Mouse (Mus musculus): ENCODE measurements around the gene Tln2. TPM values are rescaled to one million over a fixed set of nuclear protein-coding genes. Genes with fewer than 3 reads are reported as not detected.

The Tln2 gene
- total and polyA plus RNA-seq, 2 experiments from 2014 or later: 31.3 to 45.9 TPM

DNA sequence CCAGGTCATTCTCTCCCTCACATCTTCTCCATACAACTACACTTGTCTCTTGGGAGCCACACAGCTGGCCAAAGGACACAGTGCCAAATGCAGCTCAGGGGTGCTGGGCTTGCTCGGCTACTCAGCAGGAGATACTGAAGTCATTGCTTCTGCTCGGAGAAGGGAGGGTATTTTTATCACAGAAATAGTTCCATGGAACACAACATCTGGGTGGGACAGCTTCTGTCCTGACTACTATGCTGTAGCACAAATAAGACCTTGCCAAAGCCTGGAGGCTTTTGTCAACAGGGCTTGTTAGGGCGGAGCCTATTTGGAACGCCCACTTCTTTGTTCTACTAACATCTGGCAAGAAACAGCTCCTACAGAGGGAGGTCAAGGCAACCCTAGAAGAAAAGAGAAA, 10.2 kb downstream of the Tln2 start:
- no peak for TF ChIP-seq CTCF (IDR thresholded peaks at IDR 0.05; ENCODE audit: low read depth)
- no peak overlapping the region for H3K4me3 ChIP-seq (ENCODE audit: low read depth, low read length)
- no peaks in the 10 kb centered on the region for H3K9me3 ChIP-seq (ENCODE audit: low read length)
- no peak for DNase-seq
- H3K27me3 ChIP-seq (ENCODE audit: insufficient read depth, low read length): no peaks in the 10 kb centered on the region
- ATAC-seq: no peak
- H3K4me2 ChIP-seq (ENCODE audit: low read depth): no peak overlapping the region
- H3K36me3 ChIP-seq (ENCODE audit: insufficient read depth): no peaks in the 10 kb centered on the region
- H3K9ac ChIP-seq: no peak overlapping the region
- H3K27ac ChIP-seq (ENCODE audit: low read depth, low read length): no peak overlapping the region
- WGBS: 36% methylated on average over 4 of the region's 4 CpGs
- no peaks in the 10 kb centered on the region for H3K4me1 ChIP-seq (ENCODE audit: insufficient read depth)

DNA sequence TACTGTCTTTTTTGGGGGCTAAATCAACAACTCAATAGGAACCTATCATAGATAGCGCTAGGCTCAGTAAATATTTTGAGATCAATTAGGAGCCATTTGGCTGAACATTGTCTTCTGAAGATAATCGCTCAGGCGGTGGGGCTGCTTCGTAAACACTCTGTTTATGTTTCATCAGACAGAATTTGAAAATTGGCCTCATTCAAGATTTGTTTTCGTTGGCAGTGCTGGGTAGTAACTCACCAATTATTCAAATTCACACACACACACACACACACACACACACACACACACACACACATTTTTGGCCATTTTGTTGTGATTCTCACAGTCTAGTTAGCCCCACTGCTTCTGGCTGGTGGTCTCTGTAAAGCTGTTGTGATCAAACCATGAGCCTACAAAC, 12.9 kb downstream of the Tln2 start:
- 48% methylated on average over 5 of the region's 5 CpGs for WGBS
- H3K9me3 ChIP-seq (ENCODE audit: low read length): no peaks in the 10 kb centered on the region
- no peak overlapping the region for H3K4me2 ChIP-seq (ENCODE audit: low read depth)
- ATAC-seq (peak; percentile 71), DNase-seq (peak; percentile 61)
- no peaks in the 10 kb centered on the region for H3K4me1 ChIP-seq (ENCODE audit: insufficient read depth)
- no peak for TF ChIP-seq CTCF (IDR thresholded peaks at IDR 0.05; ENCODE audit: low read depth)
- H3K4me3 ChIP-seq (ENCODE audit: low read depth, low read length): no peak overlapping the region
- H3K27me3 ChIP-seq (ENCODE audit: insufficient read depth, low read length): no peaks in the 10 kb centered on the region
- no peaks in the 10 kb centered on the region for H3K36me3 ChIP-seq (ENCODE audit: insufficient read depth)
- no peak overlapping the region for H3K27ac ChIP-seq (ENCODE audit: low read depth, low read length)
- H3K9ac ChIP-seq: no peak overlapping the region

DNA sequence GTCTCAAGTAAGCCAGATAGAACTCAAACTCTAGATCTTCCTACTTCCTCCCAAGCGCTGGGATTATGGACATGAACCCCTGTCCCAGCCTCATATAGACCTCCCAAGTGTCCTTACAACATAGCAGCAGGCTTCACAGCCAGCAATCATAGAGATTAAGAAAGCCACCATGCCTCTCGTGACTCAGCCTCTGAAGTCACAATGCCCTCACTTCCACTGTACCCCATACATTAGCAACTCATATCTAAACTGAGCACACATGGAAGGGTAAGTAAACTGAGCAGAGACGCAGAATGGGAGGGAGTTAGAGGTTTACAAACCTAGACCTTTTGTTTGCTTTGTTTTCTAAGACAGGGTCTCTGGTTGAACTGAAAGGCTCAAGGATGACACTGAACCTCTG, 13.7 kb downstream of the Tln2 start:
- H3K9me3 ChIP-seq (ENCODE audit: low read length): no peaks in the 10 kb centered on the region
- no peak overlapping the region for H3K9ac ChIP-seq
- no peaks in the 10 kb centered on the region for H3K27me3 ChIP-seq (ENCODE audit: insufficient read depth, low read length)
- H3K4me1 ChIP-seq (ENCODE audit: insufficient read depth): no peaks in the 10 kb centered on the region
- no peak for ATAC-seq
- WGBS: 92% methylated on average over 3 of the region's 3 CpGs
- no peaks in the 10 kb centered on the region for H3K36me3 ChIP-seq (ENCODE audit: insufficient read depth)
- H3K4me3 ChIP-seq (ENCODE audit: low read depth, low read length): no peak overlapping the region
- no peak for DNase-seq
- no peak overlapping the region for H3K27ac ChIP-seq (ENCODE audit: low read depth, low read length)
- no peak for TF ChIP-seq CTCF (IDR thresholded peaks at IDR 0.05; ENCODE audit: low read depth)
- no peak overlapping the region for H3K4me2 ChIP-seq (ENCODE audit: low read depth)

DNA sequence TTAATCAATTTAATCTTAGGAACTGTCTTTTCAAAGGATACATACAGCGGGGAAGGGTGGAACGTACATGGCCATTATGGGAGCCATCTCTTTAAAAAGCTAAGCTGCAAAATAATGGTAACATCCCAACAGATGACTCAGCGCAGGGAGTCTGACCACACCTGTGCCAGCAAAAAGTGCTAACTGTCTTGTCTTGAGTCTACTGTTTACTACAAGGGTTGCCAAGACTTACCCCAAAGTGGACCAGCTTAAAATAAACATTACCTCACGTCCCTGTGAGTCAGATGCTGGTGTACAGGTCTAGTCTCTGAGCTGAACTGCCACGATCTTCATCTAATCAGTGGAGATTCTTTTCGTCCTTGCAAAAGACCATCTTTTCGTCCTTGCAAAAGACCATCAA, 14.7 kb downstream of the Tln2 start:
- Histone ChIP-seq H3K4me2 (ENCODE audit: low read depth) (no peak overlapping the region), H3K4me3 (ENCODE audit: low read depth, low read length) (no peak overlapping the region), H3K4me1 (ENCODE audit: insufficient read depth) (no peaks in the 10 kb centered on the region), H3K9me3 (ENCODE audit: low read length) (no peaks in the 10 kb centered on the region), H3K36me3 (ENCODE audit: insufficient read depth) (no peaks in the 10 kb centered on the region), H3K27me3 (ENCODE audit: insufficient read depth, low read length) (no peaks in the 10 kb centered on the region), H3K9ac (no peak overlapping the region), H3K27ac (ENCODE audit: low read depth, low read length) (no peak overlapping the region)
- no peak for TF ChIP-seq CTCF (IDR thresholded peaks at IDR 0.05; ENCODE audit: low read depth)
- ATAC-seq (no peak), DNase-seq (no peak)
- WGBS: 91% methylated on average over 7 of the region's 7 CpGs

DNA sequence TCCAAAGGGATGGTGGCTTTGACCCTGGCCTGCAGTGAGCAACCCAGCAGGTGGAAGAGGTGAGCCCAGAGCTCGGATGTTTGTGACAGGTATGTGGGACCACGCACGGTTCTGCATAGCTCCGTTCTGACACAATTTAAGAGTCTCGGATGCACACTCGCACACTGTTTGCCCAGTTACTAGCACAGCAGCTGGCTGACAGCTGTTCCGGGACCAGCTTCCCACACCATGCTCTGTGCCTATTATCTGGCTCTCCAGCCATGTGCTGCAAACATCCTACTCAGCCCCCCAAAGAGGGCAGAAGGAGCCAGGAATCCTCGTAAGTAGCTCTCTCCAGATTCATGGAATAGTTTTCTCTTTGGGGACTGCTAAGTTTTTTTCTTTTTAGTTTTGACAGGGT, 17.6 kb downstream of the Tln2 start:
- Histone ChIP-seq H3K9me3 (ENCODE audit: low read length) (no peaks in the 10 kb centered on the region), H3K4me2 (ENCODE audit: low read depth) (no peak overlapping the region), H3K27ac (ENCODE audit: low read depth, low read length) (no peak overlapping the region), H3K4me1 (ENCODE audit: insufficient read depth) (no peaks in the 10 kb centered on the region), H3K9ac (no peak overlapping the region), H3K4me3 (ENCODE audit: low read depth, low read length) (no peak overlapping the region), H3K36me3 (ENCODE audit: insufficient read depth) (no peaks in the 10 kb centered on the region), H3K27me3 (ENCODE audit: insufficient read depth, low read length) (no peaks in the 10 kb centered on the region)
- DNase-seq (no peak), ATAC-seq (no peak)
- no peak for TF ChIP-seq CTCF (IDR thresholded peaks at IDR 0.05; ENCODE audit: low read depth)
- 83% methylated on average over 8 of the region's 8 CpGs for WGBS

DNA sequence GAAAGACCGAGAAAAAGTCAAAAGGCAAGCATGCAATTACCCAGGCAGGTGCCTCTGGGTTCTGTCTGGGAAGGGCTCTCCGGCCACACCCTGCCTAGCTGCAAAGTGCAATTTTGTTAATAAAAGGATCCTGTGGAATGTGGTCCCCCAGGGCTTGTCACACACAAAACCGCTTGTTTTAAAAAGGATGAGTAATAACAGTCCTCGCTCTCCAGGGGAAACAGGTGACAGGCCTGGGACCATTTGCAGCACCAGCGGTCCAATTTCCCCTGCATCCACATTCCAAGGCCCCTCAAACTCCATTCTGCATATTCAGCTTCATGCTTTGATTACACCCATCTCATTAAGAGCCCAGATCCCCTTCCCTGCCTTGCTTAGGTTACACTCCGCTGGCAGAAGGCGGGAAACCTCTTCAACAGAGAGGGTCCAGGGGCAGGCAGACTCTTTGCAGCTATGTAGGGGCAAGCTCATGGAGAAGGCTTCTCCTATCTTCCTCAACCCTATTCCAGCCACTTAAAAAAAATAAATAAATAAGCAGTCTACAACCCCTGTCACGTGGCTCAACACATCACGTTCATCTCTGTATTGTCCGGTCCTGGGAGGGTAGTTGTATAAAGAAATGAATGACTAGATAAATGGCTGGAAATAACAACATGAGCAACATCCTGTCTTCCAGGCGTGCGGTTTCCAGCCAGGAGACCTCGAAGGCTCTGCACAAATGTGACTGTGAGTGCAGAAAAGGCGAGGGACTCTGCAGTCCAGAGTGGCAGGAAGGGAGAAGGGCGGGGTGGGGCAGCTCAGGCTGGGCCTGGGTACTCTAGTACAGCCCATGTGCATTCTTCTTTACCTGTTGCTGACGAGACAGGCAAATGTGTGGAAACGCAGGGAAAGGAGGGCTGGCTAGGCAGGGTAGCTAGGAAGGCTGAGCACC, 19.5 kb downstream of the Tln2 start:
- Histone ChIP-seq H3K9ac (no peak overlapping the region), H3K4me2 (ENCODE audit: low read depth) (no peak overlapping the region), H3K4me3 (ENCODE audit: low read depth, low read length) (no peak overlapping the region), H3K4me1 (ENCODE audit: insufficient read depth) (no peaks in the 10 kb centered on the region), H3K9me3 (ENCODE audit: low read length) (no peaks in the 10 kb centered on the region), H3K27me3 (ENCODE audit: insufficient read depth, low read length) (no peaks in the 10 kb centered on the region), H3K27ac (ENCODE audit: low read depth, low read length) (no peak overlapping the region), H3K36me3 (ENCODE audit: insufficient read depth) (no peaks in the 10 kb centered on the region)
- TF ChIP-seq CTCF (IDR thresholded peaks at IDR 0.05; ENCODE audit: low read depth): no peak
- no peak for DNase-seq
- 70% methylated on average over 17 of the region's 17 CpGs for WGBS
- no peak for ATAC-seq

DNA sequence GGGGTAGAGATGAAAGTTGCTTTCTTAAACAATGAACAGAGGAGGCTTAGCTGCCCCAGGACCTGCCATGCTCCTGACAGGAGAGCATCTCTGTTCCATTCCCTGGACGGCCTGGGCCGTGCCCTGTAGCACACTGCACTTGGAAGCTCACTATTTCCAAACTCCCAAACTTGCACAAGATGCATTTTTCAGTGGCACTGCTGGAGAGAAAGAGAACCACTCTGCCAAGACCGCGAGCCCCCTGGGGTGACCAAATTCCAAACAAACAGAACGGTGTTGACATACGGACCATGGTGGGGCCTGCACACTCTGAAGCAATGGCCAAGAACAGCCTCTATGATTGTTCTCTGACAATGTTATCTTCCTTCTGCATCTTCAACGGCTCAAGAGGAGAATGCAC, 25.1 kb downstream of the Tln2 start:
- H3K9ac ChIP-seq: no peak overlapping the region
- DNase-seq (no peak), ATAC-seq (no peak)
- no peaks in the 10 kb centered on the region for H3K4me1 ChIP-seq (ENCODE audit: insufficient read depth)
- no peaks in the 10 kb centered on the region for H3K27me3 ChIP-seq (ENCODE audit: insufficient read depth, low read length)
- no peak overlapping the region for H3K4me3 ChIP-seq (ENCODE audit: low read depth, low read length)
- 69% methylated on average over 7 of the region's 7 CpGs for WGBS
- TF ChIP-seq CTCF (IDR thresholded peaks at IDR 0.05; ENCODE audit: low read depth): no peak
- no peaks in the 10 kb centered on the region for H3K36me3 ChIP-seq (ENCODE audit: insufficient read depth)
- H3K4me2 ChIP-seq (ENCODE audit: low read depth): no peak overlapping the region
- no peaks in the 10 kb centered on the region for H3K9me3 ChIP-seq (ENCODE audit: low read length)
- no peak overlapping the region for H3K27ac ChIP-seq (ENCODE audit: low read depth, low read length)
